Mouse (Mus musculus): ENCODE measurements at regions not wholly inside any gene's neighbourhood (a gene's known extent, or its start where the extent isn't known, plus 50 kb on each side); places are given as distances from the start of the nearest gene placed in this dataset.

DNA sequence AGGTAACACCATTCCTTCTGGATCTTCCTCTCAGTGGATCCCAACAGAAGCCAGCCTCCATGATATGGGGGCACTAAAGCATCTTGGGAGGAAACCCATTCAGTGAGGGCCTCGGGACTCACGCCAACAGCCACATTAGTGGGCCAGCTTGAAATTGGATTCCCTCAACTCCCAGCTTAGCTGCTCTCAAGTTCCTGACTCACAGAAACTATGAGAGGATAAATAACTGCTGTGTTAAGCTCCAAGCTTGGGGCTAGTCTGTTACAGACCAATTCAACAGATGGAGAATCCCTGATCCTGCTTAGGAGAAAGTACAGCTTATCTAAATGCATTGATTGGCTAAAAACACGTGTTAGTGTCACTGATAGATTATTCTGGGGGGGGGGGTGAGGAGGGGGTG lies 210.7 kb upstream of the Tbx3 start:
- TF ChIP-seq POLR2A (IDR thresholded peaks at IDR 0.05; ENCODE audit: extremely low read depth, insufficient read depth, low read length) (no peak), CTCF (IDR thresholded peaks at IDR 0.05; ENCODE audit: extremely low read depth, insufficient read depth, low read length) (no peak)
